Mouse (Mus musculus) limb, embryonic 14.5 days (tissue): ENCODE measurements at regions not wholly inside any gene's neighbourhood (a gene's known extent, or its start where the extent isn't known, plus 50 kb on each side); places are given as distances from the start of the nearest gene placed in this dataset.
"Not testable (repeated sequence)": the region's sequence is repeated elsewhere in the genome, so short reads cannot be mapped to it uniquely, and the experiment has no call there.

Experiments used
- ATAC-seq: fragments of 200-750 bp; cut with Nextera tagmentation; 2 replicates; pipeline ENCODE4 v1.8.0; 2017; ENCODE audit warnings: low read depth, moderate number of reproducible peaks, moderate TSS enrichment; ENCODE audit not compliant: low FRiP score
- DNase-seq: peaks from one replicate; pipeline ENCODE4 v3.0.0-alpha.2; 2015; ENCODE audit warnings: low spot score
- H3K27ac ChIP-seq: fragments of 300-500 bp; sonication (generic); replicated peaks from 2 replicates; pipeline ENCODE4 v1.5.1; 2014; ENCODE audit warnings: low read depth, mild to moderate bottlenecking, low read length, moderate library complexity, mixed read lengths
- H3K27me3 ChIP-seq: fragments of 300-500 bp; sonication (generic); 2 replicates; pipeline ENCODE4 v1.6.1; 2014; ENCODE audit warnings: low read length, mixed read lengths; ENCODE audit not compliant: control insufficient read depth, insufficient read depth
- H3K36me3 ChIP-seq: fragments of 300-500 bp; sonication (generic); 2 replicates; pipeline ENCODE4 v1.6.1; 2014; ENCODE audit warnings: mild to moderate bottlenecking, low read length, moderate library complexity, mixed read lengths; ENCODE audit not compliant: control insufficient read depth, insufficient read depth
- H3K4me1 ChIP-seq: fragments of 300-500 bp; sonication (generic); 2 replicates; pipeline ENCODE4 v1.6.1; 2014; ENCODE audit warnings: antibody characterized with exemption, low read length, mixed read lengths; ENCODE audit not compliant: control insufficient read depth, insufficient read depth
- H3K4me2 ChIP-seq: fragments of 300-500 bp; sonication (generic); replicated peaks from 2 replicates; pipeline ENCODE4 v1.6.1; 2014; ENCODE audit warnings: low read depth, mild to moderate bottlenecking, low read length, moderate library complexity; ENCODE audit not compliant: severe bottlenecking
- H3K4me3 ChIP-seq: fragments of 300-500 bp; sonication (generic); replicated peaks from 2 replicates; pipeline ENCODE4 v1.5.1; 2014; ENCODE audit warnings: low read length
- H3K9ac ChIP-seq: fragments of 300-500 bp; sonication (generic); 2 replicates; pipeline ENCODE4 v1.6.1; 2014; ENCODE audit warnings: mild to moderate bottlenecking, low read depth, low read length, moderate library complexity; ENCODE audit not compliant: severe bottlenecking
- H3K9me3 ChIP-seq: fragments of 300-500 bp; sonication (generic); 2 replicates; pipeline ENCODE4 v1.6.1; 2016; ENCODE audit warnings: low read length; ENCODE audit not compliant: control insufficient read depth
- POLR2A ChIP-seq: fragments of 200-500 bp; IDR thresholded peaks from 2 replicates; pipeline ENCODE4 v1.8.0; 2012; ENCODE audit warnings: inconsistent platforms, mild to moderate bottlenecking, moderate library complexity, borderline replicate concordance; ENCODE audit not compliant: insufficient read depth, insufficient read length; ENCODE audit errors: extremely low read depth
- WGBS: fragments of 180-500 bp; shearing (Covaris S2); extraction: QIAGEN DNeasy Blood & Tissue Kit; methylation state at CpG from one replicate; pipeline ENCODE4 v1.1.7; 2014; 5-methylcytosine and 5-hydroxymethylcytosine counted together

- Histone ChIP-seq H3K4me1 (no peaks in the 10 kb centered on the region), H3K36me3 (no peaks in the 10 kb centered on the region), H3K27ac (no peak overlapping the region), H3K9ac (no peak overlapping the region), H3K4me3 (no peak overlapping the region), H3K9me3 (no peaks in the 10 kb centered on the region), H3K27me3 (no peaks in the 10 kb centered on the region), H3K4me2 (no peak overlapping the region)
- WGBS = 64% methylated on average over 2 of the region's 2 CpGs
- ATAC-seq (no peak), DNase-seq (no peak)
- TF ChIP-seq POLR2A = no peak
Observed at GRCm38 (mm10) chr12:5956141-5956540, 580.7 kb upstream of the Klhl29 start.

GRCm38 (mm10) chr12:5955564-5955963, 580.1 kb upstream of the Klhl29 start:
- Histone ChIP-seq H3K4me3 (no peak overlapping the region), H3K36me3 (no peaks in the 10 kb centered on the region), H3K4me2 (no peak overlapping the region), H3K27me3 (no peaks in the 10 kb centered on the region), H3K4me1 (no peaks in the 10 kb centered on the region), H3K9ac (no peak overlapping the region), H3K9me3 (no peaks in the 10 kb centered on the region), H3K27ac (no peak overlapping the region)
- 36% methylated on average over 5 of the region's 5 CpGs for WGBS
- DNase-seq = no peak
- TF ChIP-seq POLR2A = no peak
- no peak for ATAC-seq

- Histone ChIP-seq H3K4me2 (no peak overlapping the region), H3K4me3 (no peak overlapping the region), H3K9ac (no peak overlapping the region), H3K9me3 (no peaks in the 10 kb centered on the region), H3K27ac (no peak overlapping the region), H3K27me3 (no peaks in the 10 kb centered on the region), H3K4me1 (no peaks in the 10 kb centered on the region), H3K36me3 (no peaks in the 10 kb centered on the region)
- TF ChIP-seq POLR2A = no peak
- 82% methylated on average over 11 of the region's 11 CpGs for WGBS
- ATAC-seq (no peak), DNase-seq (no peak)
Observed at GRCm38 (mm10) chr12:5943346-5943925, 568.0 kb upstream of the Klhl29 start.

- TF ChIP-seq POLR2A = no peak
- Histone ChIP-seq H3K36me3 (no peaks in the 10 kb centered on the region), H3K9me3 (no peaks in the 10 kb centered on the region), H3K4me1 (no peaks in the 10 kb centered on the region), H3K27me3 (no peaks in the 10 kb centered on the region), H3K4me2 (no peak overlapping the region), H3K9ac (no peak overlapping the region), H3K27ac (no peak overlapping the region), H3K4me3 (no peak overlapping the region)
- no peak for ATAC-seq
- DNase-seq = no peak
- WGBS = 85% methylated on average over 1 of the region's 1 CpGs
Observed at GRCm38 (mm10) chr12:5921262-5921661, 545.8 kb upstream of the Klhl29 start.

GRCm38 (mm10) chr12:5918030-5918429, 542.5 kb upstream of the Klhl29 start:
- Histone ChIP-seq H3K36me3 (no peaks in the 10 kb centered on the region), H3K27me3 (no peaks in the 10 kb centered on the region), H3K4me3 (no peak overlapping the region), H3K9ac (no peak overlapping the region), H3K4me2 (no peak overlapping the region), H3K4me1 (no peaks in the 10 kb centered on the region), H3K27ac (no peak overlapping the region), H3K9me3 (no peaks in the 10 kb centered on the region)
- ATAC-seq (no peak), DNase-seq (no peak)
- 68% methylated on average over 1 of the region's 1 CpGs for WGBS
- TF ChIP-seq POLR2A = no peak

GRCm38 (mm10) chr12:5906251-5906650, 530.8 kb upstream of the Klhl29 start:
- H3K4me2 ChIP-seq = no peak overlapping the region
- H3K4me3 ChIP-seq = no peak overlapping the region
- no peak for ATAC-seq
- H3K9me3 ChIP-seq = no peaks in the 10 kb centered on the region
- H3K36me3 ChIP-seq = no peaks in the 10 kb centered on the region
- 67% methylated on average over 2 of the region's 2 CpGs for WGBS
- no peaks in the 10 kb centered on the region for H3K27me3 ChIP-seq
- no peak overlapping the region for H3K27ac ChIP-seq
- DNase-seq = no peak
- TF ChIP-seq POLR2A = no peak
- no peak overlapping the region for H3K9ac ChIP-seq
- H3K4me1 ChIP-seq = no peaks in the 10 kb centered on the region

GRCm38 (mm10) chr12:5891786-5892185, 516.3 kb upstream of the Klhl29 start:
- not testable (repeated sequence) for H3K27ac ChIP-seq, H3K4me1 ChIP-seq, H3K4me2 ChIP-seq, DNase-seq, H3K27me3 ChIP-seq, H3K9ac ChIP-seq, H3K4me3 ChIP-seq, H3K36me3 ChIP-seq, ATAC-seq, H3K9me3 ChIP-seq
- WGBS = 56% methylated on average over 2 of the region's 3 CpGs
